Mouse (Mus musculus) heart, adult 2 months (tissue): Measurements from ENCODE around the gene Smim11.

ENCODE experiments used
- CTCF ChIP-seq: fragments of 200-600 bp; IDR thresholded peaks from 2 replicates; pipeline ENCODE4 v1.8.1; 2022; ENCODE audit warnings: antibody characterized with exemption, mild to moderate bottlenecking, moderate library complexity
- EP300 ChIP-seq: fragments of 200-500 bp; IDR thresholded peaks from 2 replicates; pipeline ENCODE4 v1.6.1; 2011; ENCODE audit warnings: low read depth, low read length, control low read depth; ENCODE audit not compliant: insufficient read depth
- POLR2A ChIP-seq: fragments of 200-500 bp; IDR thresholded peaks from 2 replicates; pipeline ENCODE4 v1.6.1; 2011; ENCODE audit warnings: mild to moderate bottlenecking, low read depth, low read length, control low read depth; ENCODE audit not compliant: insufficient read depth

DNA sequence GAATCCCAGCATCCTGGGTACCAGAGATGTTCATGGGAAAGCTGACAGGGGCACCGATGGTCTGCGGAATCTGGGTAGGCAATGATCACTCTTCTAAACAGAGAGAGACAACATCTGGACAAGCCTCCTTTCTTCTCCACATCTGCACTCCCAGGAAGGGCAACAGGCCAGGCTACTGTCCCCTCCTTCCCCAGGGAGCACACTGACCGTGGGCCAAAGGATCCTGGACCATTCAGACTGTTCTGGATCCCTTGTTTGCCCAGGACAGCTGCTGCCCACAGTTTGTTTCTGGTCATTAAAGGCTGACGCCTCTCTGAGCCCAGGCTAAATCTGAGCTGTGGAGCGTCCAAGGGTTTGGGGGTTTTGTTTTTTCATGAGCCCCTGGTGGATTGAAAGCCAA, 18.4 kb upstream of the Smim11 start:
- no peak for TF ChIP-seq POLR2A
- no peak for TF ChIP-seq CTCF
- no peak for TF ChIP-seq EP300
